Mouse (Mus musculus) hindbrain, embryonic 15.5 days (tissue): ENCODE measurements around the gene Ptges2. TPM values are rescaled to one million over a fixed set of nuclear protein-coding genes. Genes with fewer than 3 reads are reported as not detected.

ENCODE experiments used
- ATAC-seq: fragments of 200-750 bp; cut with Nextera tagmentation; 2 replicates; pipeline ENCODE4 v1.8.0; 2017; ENCODE audit warnings: low read depth, moderate number of reproducible peaks, moderate TSS enrichment; ENCODE audit not compliant: low FRiP score
- H3K27ac ChIP-seq: fragments of 300-500 bp; sonication (generic); replicated peaks from 2 replicates; pipeline ENCODE4 v1.5.1; 2015; ENCODE audit warnings: mild to moderate bottlenecking, inconsistent platforms
- H3K27me3 ChIP-seq: fragments of 300-500 bp; sonication (generic); 2 replicates; pipeline ENCODE4 v1.6.1; 2015; ENCODE audit warnings: control low read depth, inconsistent platforms
- H3K36me3 ChIP-seq: fragments of 300-500 bp; sonication (generic); 2 replicates; pipeline ENCODE4 v1.6.1; 2015; ENCODE audit warnings: control low read depth, inconsistent platforms
- H3K4me1 ChIP-seq: fragments of 300-500 bp; sonication (generic); replicated peaks from 2 replicates; pipeline ENCODE4 v1.6.1; 2015; ENCODE audit warnings: control low read depth, inconsistent platforms
- H3K4me2 ChIP-seq: fragments of 300-500 bp; sonication (generic); 2 replicates; pipeline ENCODE4 v1.6.1; 2015; ENCODE audit warnings: moderate library complexity, mild to moderate bottlenecking, inconsistent platforms
- H3K4me3 ChIP-seq: fragments of 300-500 bp; sonication (generic); 2 replicates; pipeline ENCODE4 v1.5.1; 2015; ENCODE audit warnings: mild to moderate bottlenecking, inconsistent platforms
- H3K9ac ChIP-seq: fragments of 300-500 bp; sonication (generic); 2 replicates; pipeline ENCODE4 v1.6.1; 2015; ENCODE audit warnings: inconsistent platforms
- H3K9me3 ChIP-seq: fragments of 300-500 bp; sonication (generic); 2 replicates; pipeline ENCODE4 v1.6.1; 2016; ENCODE audit warnings: control low read depth, inconsistent platforms
- WGBS: fragments of 180-500 bp; shearing (Covaris S2); methylation state at CpG from one replicate; pipeline ENCODE4 v1.1.7; 2015; 5-methylcytosine and 5-hydroxymethylcytosine counted together
- polyA plus RNA-seq: library from polyadenylated mRNA; unstranded; fragments of >200 nt; fragmentation: Nextera tagmentation; extraction: Ambion mirVana; gene quantifications from 2 replicates; pipeline ENCODE4 v1.2.1, GENCODE M21; 2015

Ptges2 gene
- polyA plus RNA-seq = 51.0 and 57.4 TPM in 2 replicates

GRCm38 (mm10) chr2:32395484-32395945 is at the start of gene Ptges2:
TSS of gene Ptges2 (plus strand) at chr2:32395896.
- Histone ChIP-seq H3K27me3 (no peaks in the 10 kb centered on the region), H3K4me3 (peak within 1 kb of the TSS; percentile 88), H3K4me1 (peaks cover 23% of the 10 kb centered on the region), H3K36me3 (peaks cover 8% of the 10 kb centered on the region; the same call in 1 of the 2 replicates), H3K4me2 (peak within 1 kb of the TSS; percentile 92), H3K9ac (peak within 1 kb of the TSS; percentile 86), H3K27ac (peak within 1 kb of the TSS; percentile 96), H3K9me3 (no peaks in the 10 kb centered on the region)
- peak; percentile 94 for ATAC-seq
- WGBS = 0% methylated on average over 31 of the region's 31 CpGs

- Histone ChIP-seq H3K4me1 (peaks cover 37% of the 10 kb centered on the region), H3K36me3 (peaks cover 8% of the 10 kb centered on the region; the same call in 1 of the 2 replicates), H3K27me3 (no peaks in the 10 kb centered on the region), H3K9me3 (no peaks in the 10 kb centered on the region), H3K27ac (no peak overlapping the region), H3K4me2 (no peak overlapping the region), H3K4me3 (no peak overlapping the region), H3K9ac (no peak overlapping the region)
- ATAC-seq = no peak
- WGBS = 79% methylated on average over 6 of the region's 6 CpGs
Observed at GRCm38 (mm10) chr2:32347019-32347418, 48.7 kb upstream of the Ptges2 start.

- Histone ChIP-seq H3K4me1 (peaks cover 35% of the 10 kb centered on the region), H3K4me2 (no peak overlapping the region), H3K9ac (no peak overlapping the region), H3K4me3 (no peak overlapping the region), H3K27ac (no peak overlapping the region), H3K27me3 (no peaks in the 10 kb centered on the region), H3K9me3 (no peaks in the 10 kb centered on the region), H3K36me3 (peaks cover 8% of the 10 kb centered on the region; the same call in 1 of the 2 replicates)
- no peak for ATAC-seq
- 85% methylated on average over 11 of the region's 11 CpGs for WGBS
Observed at GRCm38 (mm10) chr2:32348311-32348710, 47.4 kb upstream of the Ptges2 start.

- Histone ChIP-seq H3K27ac (no peak overlapping the region), H3K4me1 (peaks cover 35% of the 10 kb centered on the region), H3K4me2 (no peak overlapping the region), H3K36me3 (peaks cover 8% of the 10 kb centered on the region; the same call in 1 of the 2 replicates), H3K9ac (no peak overlapping the region), H3K9me3 (no peaks in the 10 kb centered on the region), H3K4me3 (no peak overlapping the region), H3K27me3 (no peaks in the 10 kb centered on the region)
- no peak for ATAC-seq
- 68% methylated on average over 8 of the region's 8 CpGs for WGBS
Observed at GRCm38 (mm10) chr2:32349625-32350255, 46.0 kb upstream of the Ptges2 start.

- H3K9ac ChIP-seq = no peak overlapping the region
- WGBS = 52% methylated on average over 13 of the region's 13 CpGs
- H3K9me3 ChIP-seq = no peaks in the 10 kb centered on the region
- H3K27me3 ChIP-seq = no peaks in the 10 kb centered on the region
- H3K4me1 ChIP-seq = peaks cover 35% of the 10 kb centered on the region
- ATAC-seq = no peak
- H3K27ac ChIP-seq = no peak overlapping the region
- peak overlapping the region; percentile 74; the same call in 1 of the 2 replicates for H3K4me3 ChIP-seq
- H3K4me2 ChIP-seq = peak overlapping the region; percentile 75
- H3K36me3 ChIP-seq = peaks cover 8% of the 10 kb centered on the region; the same call in 1 of the 2 replicates
Observed at GRCm38 (mm10) chr2:32350471-32351051, 45.1 kb upstream of the Ptges2 start.

- ATAC-seq = no peak; the same call in 1 of the 2 replicates
- H3K9ac ChIP-seq = peak overlapping the region; percentile 90
- H3K4me1 ChIP-seq = peaks cover 35% of the 10 kb centered on the region
- 46% methylated on average over 9 of the region's 9 CpGs for WGBS
- no peaks in the 10 kb centered on the region for H3K27me3 ChIP-seq
- peak overlapping the region; percentile 74 for H3K4me3 ChIP-seq
- H3K9me3 ChIP-seq = no peaks in the 10 kb centered on the region
- H3K4me2 ChIP-seq = peak overlapping the region; percentile 75
- H3K36me3 ChIP-seq = peaks cover 8% of the 10 kb centered on the region; the same call in 1 of the 2 replicates
- H3K27ac ChIP-seq = peak overlapping the region; percentile 96
Observed at GRCm38 (mm10) chr2:32351471-32351961, 44.2 kb upstream of the Ptges2 start.

- Histone ChIP-seq H3K9ac (peak within 1 kb of the TSS; percentile 90), H3K27ac (peak within 1 kb of the TSS; percentile 96), H3K4me2 (peak within 1 kb of the TSS; percentile 75), H3K36me3 (0 out of 2 replicates have a peak, but pooled peaks cover 5% of the 10 kb centered on the region), H3K9me3 (no peaks in the 10 kb centered on the region), H3K4me3 (peak within 1 kb of the TSS; percentile 74), H3K27me3 (no peaks in the 10 kb centered on the region), H3K4me1 (peaks cover 35% of the 10 kb centered on the region)
- ATAC-seq = peak; percentile 68
- WGBS = 1% methylated on average over 38 of the region's 52 CpGs
Observed at GRCm38 (mm10) chr2:32352151-32353006, 43.3 kb upstream of the Ptges2 start, which contains the start of gene Ciz1. TSS of gene Ciz1 (plus strand) at chr2:32352327.

GRCm38 (mm10) chr2:32353007-32353542 is 42.6 kb upstream of the Ptges2 start, which contains the start of gene Dnm1:
TSS of gene Dnm1 (minus strand) at chr2:32353338.
- peak within 1 kb of the TSS; percentile 75 for H3K4me2 ChIP-seq
- no peaks in the 10 kb centered on the region for H3K27me3 ChIP-seq
- H3K9ac ChIP-seq = peak within 1 kb of the TSS; percentile 90
- 0 out of 2 replicates have a peak, but pooled peaks cover under 1% of the 10 kb centered on the region for H3K36me3 ChIP-seq
- H3K9me3 ChIP-seq = no peaks in the 10 kb centered on the region
- under 1% methylated on average over 63 of the region's 63 CpGs for WGBS
- peaks cover 35% of the 10 kb centered on the region for H3K4me1 ChIP-seq
- ATAC-seq = peak; percentile 62
- H3K4me3 ChIP-seq = peak within 1 kb of the TSS; percentile 74
- H3K27ac ChIP-seq = peak within 1 kb of the TSS; percentile 96

- H3K27me3 ChIP-seq = no peaks in the 10 kb centered on the region
- peaks cover 35% of the 10 kb centered on the region for H3K4me1 ChIP-seq
- ATAC-seq = no peak
- no peaks in the 10 kb centered on the region for H3K36me3 ChIP-seq
- no peak overlapping the region for H3K9ac ChIP-seq
- no peak overlapping the region; the same call in 1 of the 2 replicates for H3K4me2 ChIP-seq
- H3K27ac ChIP-seq = no peak overlapping the region
- H3K4me3 ChIP-seq = no peak overlapping the region
- WGBS = 73% methylated on average over 6 of the region's 6 CpGs
- H3K9me3 ChIP-seq = no peaks in the 10 kb centered on the region
Observed at GRCm38 (mm10) chr2:32353836-32354235, 41.9 kb upstream of the Ptges2 start.

GRCm38 (mm10) chr2:32354336-32354895 is 41.3 kb upstream of the Ptges2 start:
- no peak for ATAC-seq
- H3K4me3 ChIP-seq = no peak overlapping the region
- no peak overlapping the region for H3K27ac ChIP-seq
- WGBS = 95% methylated on average over 3 of the region's 3 CpGs
- H3K27me3 ChIP-seq = no peaks in the 10 kb centered on the region
- H3K9me3 ChIP-seq = no peaks in the 10 kb centered on the region
- H3K4me2 ChIP-seq = no peak overlapping the region
- H3K9ac ChIP-seq = no peak overlapping the region
- peaks cover 33% of the 10 kb centered on the region for H3K4me1 ChIP-seq
- no peaks in the 10 kb centered on the region for H3K36me3 ChIP-seq

GRCm38 (mm10) chr2:32356216-32356615 is 39.5 kb upstream of the Ptges2 start:
- Histone ChIP-seq H3K4me3 (no peak overlapping the region), H3K9me3 (no peaks in the 10 kb centered on the region), H3K9ac (no peak overlapping the region), H3K4me1 (peaks cover 23% of the 10 kb centered on the region), H3K27me3 (no peaks in the 10 kb centered on the region), H3K27ac (no peak overlapping the region), H3K36me3 (no peaks in the 10 kb centered on the region), H3K4me2 (no peak overlapping the region)
- no peak for ATAC-seq
- 82% methylated on average over 10 of the region's 10 CpGs for WGBS
